Mouse (Mus musculus) hindbrain, embryonic 10.5 days (tissue): ENCODE results near the gene Chrna3. TPM values are rescaled to one million over a fixed set of nuclear protein-coding genes. Genes with fewer than 3 reads are reported as not detected.

ENCODE experiments used
- DNase-seq: peaks from one replicate; pipeline ENCODE4 v3.0.0-alpha.2; 2017; ENCODE audit warnings: low spot score
- H3K27ac ChIP-seq: fragments of 300-500 bp; sonication (generic); 2 replicates; pipeline ENCODE4 v1.5.1; 2016; ENCODE audit warnings: mild to moderate bottlenecking, moderate library complexity
- H3K27me3 ChIP-seq: fragments of 300-500 bp; sonication (generic); 2 replicates; pipeline ENCODE4 v1.6.1; 2016; ENCODE audit warnings: mild to moderate bottlenecking; ENCODE audit not compliant: poor library complexity, insufficient read depth, severe bottlenecking
- H3K36me3 ChIP-seq: fragments of 300-500 bp; sonication (generic); 2 replicates; pipeline ENCODE4 v1.6.1; 2016; ENCODE audit warnings: mild to moderate bottlenecking, moderate library complexity
- H3K4me1 ChIP-seq: fragments of 300-500 bp; sonication (generic); replicated peaks from 2 replicates; pipeline ENCODE4 v1.6.1; 2016; ENCODE audit warnings: mild to moderate bottlenecking
- H3K4me3 ChIP-seq: fragments of 300-500 bp; sonication (generic); 2 replicates; pipeline ENCODE4 v1.5.1; 2016; ENCODE audit warnings: mild to moderate bottlenecking, moderate library complexity
- H3K9me3 ChIP-seq: fragments of 300-500 bp; sonication (generic); 2 replicates; pipeline ENCODE4 v1.6.1; 2016; ENCODE audit warnings: mild to moderate bottlenecking, moderate library complexity
- WGBS: fragments of 180-500 bp; shearing (Covaris S2); methylation state at CpG from one replicate; pipeline ENCODE4 v1.1.7; 2016; 5-methylcytosine and 5-hydroxymethylcytosine counted together
- polyA plus RNA-seq: library from polyadenylated mRNA; unstranded; fragments of >200 nt; fragmentation: Nextera tagmentation; extraction: Ambion mirVana; gene quantifications from 2 replicates; pipeline ENCODE4 v1.2.1, GENCODE M21; 2016

Gene Chrna3
- polyA plus RNA-seq, 1 experiment from 2014 or later, result 17.3 TPM

GRCm38 (mm10) chr9:54981291-54982191 lies 44.8 kb downstream of the Chrna3 start:
- H3K4me3 ChIP-seq, result peak overlapping the region; percentile 69
- peaks cover 24% of the 10 kb centered on the region for H3K4me1 ChIP-seq
- peak overlapping the region; percentile 79 for H3K27ac ChIP-seq
- H3K36me3 ChIP-seq, result no peaks in the 10 kb centered on the region
- H3K9me3 ChIP-seq, result no peaks in the 10 kb centered on the region
- DNase-seq, result peak; percentile 74
- peaks cover 56% of the 10 kb centered on the region for H3K27me3 ChIP-seq
- WGBS, result under 1% methylated on average over 85 of the region's 85 CpGs

GRCm38 (mm10) chr9:54980674-54981073 lies 45.7 kb downstream of the Chrna3 start, which contains the start of gene Chrna5:
Chrna5 (plus strand) TSS chr9:54980880.
- peak within 1 kb of the TSS; percentile 79 for H3K27ac ChIP-seq
- no peak for DNase-seq
- H3K9me3 ChIP-seq, result no peaks in the 10 kb centered on the region
- WGBS, result 65% methylated on average over 8 of the region's 8 CpGs
- peaks cover 24% of the 10 kb centered on the region for H3K4me1 ChIP-seq
- no peaks in the 10 kb centered on the region for H3K36me3 ChIP-seq
- H3K4me3 ChIP-seq, result peak within 1 kb of the TSS; percentile 69
- peaks cover 56% of the 10 kb centered on the region for H3K27me3 ChIP-seq

DNA sequence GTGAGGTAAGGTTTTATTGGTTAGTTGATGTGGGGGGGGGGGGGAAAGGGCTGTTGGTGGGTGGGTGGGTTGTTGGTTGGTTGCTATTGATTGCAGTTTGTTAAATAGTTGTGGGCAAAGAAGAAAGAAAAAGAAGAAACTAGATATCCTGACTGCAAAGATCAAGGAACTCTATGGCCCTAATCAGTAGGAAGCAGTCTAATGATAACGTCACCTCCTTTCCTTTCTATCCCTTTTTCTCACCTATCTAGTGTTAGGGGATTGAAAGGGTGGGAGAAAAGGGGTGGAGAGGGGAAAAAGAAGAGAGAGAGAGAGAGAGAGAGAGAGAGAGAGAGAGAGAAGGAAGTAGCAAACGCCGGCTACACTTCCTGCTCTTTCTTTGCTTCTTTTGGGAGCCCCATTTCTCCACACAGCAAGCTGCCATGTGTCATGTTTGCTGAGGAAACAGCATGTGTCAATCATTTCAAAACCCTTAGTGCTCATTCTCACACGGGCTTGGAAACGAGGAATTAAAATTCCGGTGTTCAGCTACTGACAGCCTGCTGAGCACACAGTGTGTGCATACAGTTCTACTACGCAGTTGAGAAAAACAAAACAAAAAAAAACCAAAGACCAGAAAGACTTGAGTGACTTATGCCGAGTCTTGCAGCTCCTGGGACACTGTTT lies 56.3 kb downstream of the Chrna3 start:
- H3K36me3 ChIP-seq, result no peaks in the 10 kb centered on the region
- no peak overlapping the region for H3K27ac ChIP-seq
- no peak overlapping the region for H3K4me3 ChIP-seq
- 0 out of 2 replicates have a peak, but pooled peaks cover 5% of the 10 kb centered on the region for H3K4me1 ChIP-seq
- H3K27me3 ChIP-seq, result no peaks in the 10 kb centered on the region
- H3K9me3 ChIP-seq, result 0 out of 2 replicates have a peak, but pooled peaks cover 2% of the 10 kb centered on the region
- whole genome bisulfite sequencing, result 68% methylated on average over 8 of the region's 8 CpGs
- no peak for DNase-seq

- Histone ChIP-seq H3K4me3 (no peak overlapping the region), H3K36me3 (peaks cover 18% of the 10 kb centered on the region), H3K4me1 (no peaks in the 10 kb centered on the region), H3K9me3 (0 out of 2 replicates have a peak, but pooled peaks cover 5% of the 10 kb centered on the region), H3K27ac (no peak overlapping the region), H3K27me3 (no peaks in the 10 kb centered on the region)
- no peak for DNase-seq
These were observed 62.7 kb downstream of the Chrna3 start for GRCm38 (mm10) chr9:54963669-54964068.

DNA sequence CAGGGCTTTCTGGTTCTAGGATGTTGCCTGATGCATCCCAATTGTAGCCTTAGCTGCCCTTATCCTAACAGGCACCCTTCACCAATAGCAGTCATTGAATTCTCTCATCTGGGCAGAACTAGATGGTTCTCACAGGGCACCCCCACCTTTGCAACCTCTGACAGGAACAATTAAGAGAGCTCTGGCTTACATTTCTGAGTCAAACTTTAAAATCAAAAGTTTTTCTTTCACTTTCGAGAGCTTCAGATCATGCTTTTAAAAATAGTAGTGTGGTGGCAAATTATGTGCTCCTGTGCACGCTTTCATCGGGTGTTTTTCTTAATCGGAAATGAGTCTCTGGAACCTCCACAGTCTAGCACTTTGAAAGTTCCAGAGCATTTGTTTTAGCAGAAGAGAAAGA lies 65.3 kb downstream of the Chrna3 start:
- H3K9me3 ChIP-seq, result 0 out of 2 replicates have a peak, but pooled peaks cover 3% of the 10 kb centered on the region
- no peaks in the 10 kb centered on the region for H3K4me1 ChIP-seq
- WGBS, result 94% methylated on average over 4 of the region's 4 CpGs
- H3K4me3 ChIP-seq, result no peak overlapping the region
- peaks cover 45% of the 10 kb centered on the region for H3K36me3 ChIP-seq
- DNase-seq, result no peak
- no peaks in the 10 kb centered on the region for H3K27me3 ChIP-seq
- no peak overlapping the region for H3K27ac ChIP-seq

Other genes starting within 250 kb of the Chrna3 start
- gene Ireb2, start 162.8 kb downstream of the Chrna3 start, polyA plus RNA-seq, result 41.6 and 44.1 TPM in 2 replicates
- 4.6 and 4.7 TPM in 2 replicates for gene Hykk, start 109.3 kb downstream of the Chrna3 start, polyA plus RNA-seq
- 319 and 324 TPM in 2 replicates for gene Psma4, start 75.8 kb downstream of the Chrna3 start, polyA plus RNA-seq
- 0.69 and 1.0 TPM in 2 replicates for gene AY074887, start 75.6 kb downstream of the Chrna3 start, polyA plus RNA-seq
- 2.3 and 3.4 TPM in 2 replicates for gene Chrna5, start 45.7 kb downstream of the Chrna3 start, polyA plus RNA-seq
- 3.2 and 4.4 TPM in 2 replicates for gene Chrnb4, start 22.2 kb upstream of the Chrna3 start, polyA plus RNA-seq
- gene Ube2q2, start 122.3 kb upstream of the Chrna3 start, polyA plus RNA-seq, result 39.5 and 41.2 TPM in 2 replicates
- gene Fbxo22, start 182.4 kb upstream of the Chrna3 start, polyA plus RNA-seq, result 75.0 and 82.5 TPM in 2 replicates